Mouse (Mus musculus) natural killer cell, adult 2 months (primary cell): ENCODE results near the gene Fstl4.
"Not testable (repeated sequence)": the region's sequence is repeated elsewhere in the genome, so short reads cannot be mapped to it uniquely, and the experiment has no call there.

Experiments
- DNase-seq, 2 experiments: peaks; one replicate each; pipeline ENCODE4 v3.0.0; 2022; ENCODE audit warnings: low spot score in 2 of 2

Fstl4 gene

DNA sequence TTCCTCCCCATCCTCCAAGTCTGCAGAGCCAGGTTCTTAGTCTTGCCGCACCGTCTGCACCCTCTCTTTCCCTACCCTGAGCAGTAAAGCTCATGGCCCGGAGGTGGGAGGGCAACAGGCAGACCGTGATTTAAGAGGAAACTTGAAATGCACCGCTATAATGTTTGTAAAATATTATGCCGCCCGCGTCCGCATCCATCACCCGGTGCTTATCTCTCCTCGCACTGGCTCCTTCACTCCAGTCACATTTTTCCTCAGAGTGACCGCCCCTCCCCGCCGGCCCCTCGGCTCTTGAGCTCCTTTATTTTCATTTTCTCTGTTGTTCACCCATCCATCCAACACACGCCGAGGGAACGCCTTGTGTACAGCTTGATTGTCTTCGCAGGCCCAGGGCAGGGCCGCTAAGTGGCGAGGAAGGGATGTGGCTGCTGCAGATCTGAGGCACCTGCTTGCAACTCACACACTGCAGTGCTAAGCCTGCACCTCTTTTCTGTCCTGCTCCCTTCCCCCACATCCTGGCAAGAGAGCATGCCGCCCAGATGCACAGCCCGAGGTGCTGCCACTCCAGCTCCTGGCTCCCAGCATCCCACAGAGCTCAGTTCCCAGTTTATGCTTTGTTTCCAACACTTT lies 368.1 kb downstream of the Fstl4 start:
- no peak for DNase-seq

DNA sequence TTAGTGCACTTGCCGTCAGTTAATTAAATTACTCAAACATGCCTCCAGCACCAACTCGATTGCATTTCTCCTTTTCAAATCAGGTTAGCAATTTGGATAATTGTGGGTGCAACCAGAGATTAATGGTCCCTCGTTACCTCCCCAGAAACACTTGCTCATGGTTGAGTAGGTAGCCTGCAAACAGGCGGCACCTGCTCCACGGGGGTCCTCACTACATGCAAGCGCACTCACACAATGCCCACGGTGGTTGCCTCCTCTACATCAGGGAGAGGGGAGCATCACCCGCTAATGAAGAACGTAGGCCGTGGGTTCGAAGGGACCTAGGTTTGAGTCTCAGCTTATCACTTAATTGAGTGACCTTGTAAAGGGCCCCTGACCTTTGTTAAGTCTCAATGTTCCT lies 371.9 kb downstream of the Fstl4 start:
- no peak for DNase-seq

DNA sequence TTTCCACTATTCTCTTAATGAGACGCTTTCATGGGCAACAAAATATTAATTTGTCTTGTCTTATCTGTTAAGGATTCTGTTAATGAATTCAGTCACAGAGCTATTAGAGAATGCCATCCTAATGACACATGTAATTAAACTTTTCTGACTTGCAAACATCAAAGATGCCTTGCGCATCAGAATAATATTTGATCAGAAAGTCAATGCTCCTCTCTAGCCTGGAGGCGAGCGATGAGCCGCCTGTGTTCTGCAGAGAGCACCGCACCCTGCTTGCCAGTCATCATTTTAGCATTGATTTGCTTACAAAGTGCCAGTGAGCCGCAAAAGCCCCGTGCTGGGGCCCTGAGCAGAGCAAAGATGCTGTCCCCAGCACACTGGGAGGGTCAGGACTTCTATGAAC lies 372.9 kb downstream of the Fstl4 start:
- no peak for DNase-seq

- no peak for DNase-seq
Observed at GRCm38 (mm10) chr11:53138212-53138611, 373.8 kb downstream of the Fstl4 start.

GRCm38 (mm10) chr11:53139666-53140065 lies 375.2 kb downstream of the Fstl4 start:
- no peak for DNase-seq

- DNase-seq = no peak
Observed at GRCm38 (mm10) chr11:53140196-53140595, 375.8 kb downstream of the Fstl4 start.

DNA sequence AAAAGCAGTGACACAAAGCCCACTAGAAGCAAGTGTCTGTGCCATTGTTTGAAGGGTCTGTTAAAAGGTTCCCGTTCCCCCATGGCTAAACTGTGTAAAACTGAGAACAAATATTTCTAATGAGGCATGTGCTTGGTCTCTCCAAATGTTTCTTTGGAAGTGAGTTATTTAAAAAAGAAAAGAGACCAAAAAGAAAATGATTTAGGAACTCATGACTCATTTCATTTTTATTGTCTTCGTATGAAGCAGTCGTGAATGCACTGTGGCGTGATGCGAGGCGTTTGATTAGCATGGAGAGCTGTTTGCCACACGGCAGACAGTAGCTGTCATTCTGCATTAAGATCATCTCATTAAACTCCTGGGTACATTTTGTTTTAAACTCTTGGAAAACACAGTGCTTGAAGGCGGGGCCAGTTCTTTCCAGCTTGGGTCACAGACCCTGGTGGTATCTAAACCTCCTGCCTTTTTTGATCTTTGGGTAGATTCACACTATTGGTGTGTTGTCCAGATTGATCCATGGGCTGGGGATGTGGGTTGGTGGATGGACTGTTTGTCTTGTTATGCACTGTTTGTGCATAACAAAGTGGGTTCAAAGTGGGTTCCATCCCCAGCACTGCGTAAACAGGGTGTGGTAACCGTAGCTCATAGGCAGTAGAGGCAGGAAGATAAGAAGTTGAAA lies 376.4 kb downstream of the Fstl4 start:
- no peak for DNase-seq

- no peak for DNase-seq
Observed at GRCm38 (mm10) chr11:53143522-53143921, 379.1 kb downstream of the Fstl4 start.

DNA sequence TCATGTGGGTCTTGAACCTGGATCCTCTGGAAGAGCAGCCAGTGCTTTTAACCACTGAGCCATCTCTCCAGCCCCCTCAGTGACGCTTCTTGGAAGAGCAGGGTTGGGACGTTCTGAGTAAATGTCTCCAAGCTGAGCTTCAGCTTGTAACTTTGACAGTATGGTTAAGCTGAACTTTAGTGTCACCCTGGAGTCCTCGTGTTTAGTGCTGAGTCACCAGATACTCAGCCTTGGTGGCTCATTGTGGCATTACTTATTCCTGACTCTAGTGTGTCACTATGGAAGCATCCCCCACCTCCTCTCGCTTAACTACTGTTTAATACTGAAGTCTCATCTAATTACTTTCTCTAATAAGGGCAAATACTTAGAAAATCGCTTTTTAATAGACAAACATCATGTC lies 380.1 kb downstream of the Fstl4 start:
- DNase-seq = no peak

GRCm38 (mm10) chr11:53146290-53146689 lies 381.9 kb downstream of the Fstl4 start:
- peak in 1 of 2 experiments; percentile 3 for DNase-seq

GRCm38 (mm10) chr11:53156463-53156862 lies 392.0 kb downstream of the Fstl4 start:
- no peak for DNase-seq

GRCm38 (mm10) chr11:53157621-53158259 lies 393.3 kb downstream of the Fstl4 start:
- DNase-seq = no peak

GRCm38 (mm10) chr11:53162385-53162784 lies 398.0 kb downstream of the Fstl4 start:
- DNase-seq = no peak

- no peak for DNase-seq
Observed at GRCm38 (mm10) chr11:53166478-53166877, 402.0 kb downstream of the Fstl4 start.

GRCm38 (mm10) chr11:53182177-53182852 lies 417.9 kb downstream of the Fstl4 start:
- DNase-seq = no peak

DNA sequence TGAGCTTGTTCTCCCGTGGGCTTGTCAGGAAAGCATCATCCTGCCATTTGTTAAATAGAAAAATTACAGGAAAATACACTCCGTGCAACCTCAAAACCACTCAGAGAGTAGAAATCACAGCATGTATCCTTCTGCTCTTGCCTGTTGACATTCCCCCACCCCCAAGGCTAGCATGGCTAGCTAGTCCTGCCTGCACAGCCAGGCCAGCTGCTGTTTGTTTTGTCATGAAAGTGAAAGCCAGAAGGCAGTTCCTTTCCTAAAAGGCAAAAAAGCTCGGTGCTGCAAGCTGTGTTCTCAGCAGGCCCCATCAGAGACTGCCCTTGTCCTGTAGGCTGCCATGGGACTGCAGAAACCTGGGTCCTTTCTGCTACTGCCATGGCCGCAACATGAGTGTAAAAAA lies 418.4 kb downstream of the Fstl4 start:
- DNase-seq = no peak

- DNase-seq = no peak
Observed at GRCm38 (mm10) chr11:53184046-53184445, 419.6 kb downstream of the Fstl4 start.

- peak in 1 of 2 experiments; percentile 28 for DNase-seq
Observed at GRCm38 (mm10) chr11:53184698-53185097, 420.3 kb downstream of the Fstl4 start.

GRCm38 (mm10) chr11:53187427-53188140 lies 423.1 kb downstream of the Fstl4 start:
- no peak for DNase-seq

- not testable (repeated sequence) for DNase-seq
Observed at GRCm38 (mm10) chr11:53196551-53196950, 432.1 kb downstream of the Fstl4 start.

GRCm38 (mm10) chr11:53197111-53197510 lies 432.7 kb downstream of the Fstl4 start:
- no peak for DNase-seq
